Mouse (Mus musculus): ENCODE results near the gene Mettl26.
A peak's percentile ranks its signal among the peaks of the same experiment; 100 is the strongest.

DNA sequence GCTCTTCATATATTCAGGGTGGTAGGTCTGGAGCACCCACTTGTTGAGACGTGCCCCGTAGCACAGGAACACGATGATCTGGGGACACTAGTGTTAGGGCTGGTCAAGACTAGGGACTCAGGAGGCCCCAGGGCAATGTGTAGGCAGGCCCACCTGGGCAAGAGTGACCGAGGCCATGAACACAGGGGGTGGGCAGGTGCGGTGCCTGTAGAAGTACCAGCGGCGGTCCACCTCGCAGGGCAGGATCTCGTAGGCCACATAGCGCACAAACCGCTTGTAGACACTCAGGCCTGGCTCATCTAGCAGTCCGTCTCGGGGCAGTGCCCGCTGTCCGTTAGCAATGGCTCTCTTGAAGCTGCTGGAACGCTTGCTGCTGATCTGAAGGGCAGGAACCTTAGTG is 39.1 kb upstream of the Mettl26 start:
- no peak for TF ChIP-seq MAX (IDR thresholded peaks at IDR 0.05; ENCODE audit: low read depth)
- TF ChIP-seq SRF (IDR thresholded peaks at IDR 0.05; ENCODE audit: control insufficient read depth, insufficient read length, low read depth), result no peak
- TF ChIP-seq POLR2A (IDR thresholded peaks at IDR 0.05; ENCODE audit: insufficient read length, low read depth), result no peak
- no peak for TF ChIP-seq E2F4 (IDR thresholded peaks at IDR 0.05; ENCODE audit: insufficient read depth)
- no peak for TF ChIP-seq MYOG (IDR thresholded peaks at IDR 0.05; ENCODE audit: control insufficient read depth in 1 of 3, insufficient read depth in 1 of 3, insufficient read length in 2 of 3, low read depth in 2 of 3)
- no peak for TF ChIP-seq TCF12 (IDR thresholded peaks at IDR 0.05; ENCODE audit: insufficient read depth, poor library complexity, severe bottlenecking)
- peak; percentile 37 for TF ChIP-seq POLR2AphosphoS2 (IDR thresholded peaks at IDR 0.05; ENCODE audit: insufficient read length, low read depth)
- TF ChIP-seq MYOD1 (IDR thresholded peaks at IDR 0.05; ENCODE audit: control insufficient read depth in 1 of 3, insufficient read length in 2 of 3, low read depth in 2 of 3), result no peak
- TF ChIP-seq USF1 (IDR thresholded peaks at IDR 0.05; ENCODE audit: low read depth), result no peak
- TF ChIP-seq CEBPB (IDR thresholded peaks at IDR 0.05; ENCODE audit: insufficient read depth, poor library complexity, severe bottlenecking), result no peak
